Mouse (Mus musculus) left cerebral cortex, adult 18-20 months (tissue): Measurements from ENCODE around the gene Inafm1. TPM values are rescaled to one million over a fixed set of nuclear protein-coding genes. Genes with fewer than 3 reads are reported as not detected.
"Not testable (repeated sequence)": the region's sequence is repeated elsewhere in the genome, so short reads cannot be mapped to it uniquely, and the experiment has no call there.

ENCODE experiments used
- DNase-seq, 2 experiments: peaks; one replicate each; pipeline ENCODE4 v3.0.0; 2021 to 2022; ENCODE audit warnings: low spot score in 2 of 2, mixed read lengths in 1 of 2
- total RNA-seq, 2 experiments: library from RNA; stranded (reverse); gene quantifications; 2 replicates each; pipeline ENCODE4 v1.2.3; 2021

Gene Inafm1
- total RNA-seq, 2 experiments from 2014 or later, result 38.0 to 39.7 TPM

DNA sequence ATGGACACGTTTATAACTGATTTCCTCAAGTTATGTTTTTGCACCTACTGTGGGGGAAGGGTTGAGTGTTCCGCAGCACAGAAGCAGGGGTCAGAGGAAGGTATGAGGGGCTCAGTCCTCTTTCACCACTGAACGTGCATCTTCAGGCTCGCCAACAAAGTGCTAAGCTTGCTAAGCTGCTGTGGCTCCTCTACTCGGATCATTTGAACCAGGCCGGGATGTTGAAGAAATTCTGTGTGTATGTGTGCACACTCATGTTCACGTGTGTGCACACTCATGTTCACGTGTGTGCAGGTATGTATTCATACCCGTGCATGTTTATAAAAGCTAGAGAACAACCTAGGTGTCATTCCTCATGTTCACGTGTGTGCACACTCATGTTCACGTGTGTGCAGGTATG lies 7.6 kb downstream of the Inafm1 start:
- no peak for DNase-seq

DNA sequence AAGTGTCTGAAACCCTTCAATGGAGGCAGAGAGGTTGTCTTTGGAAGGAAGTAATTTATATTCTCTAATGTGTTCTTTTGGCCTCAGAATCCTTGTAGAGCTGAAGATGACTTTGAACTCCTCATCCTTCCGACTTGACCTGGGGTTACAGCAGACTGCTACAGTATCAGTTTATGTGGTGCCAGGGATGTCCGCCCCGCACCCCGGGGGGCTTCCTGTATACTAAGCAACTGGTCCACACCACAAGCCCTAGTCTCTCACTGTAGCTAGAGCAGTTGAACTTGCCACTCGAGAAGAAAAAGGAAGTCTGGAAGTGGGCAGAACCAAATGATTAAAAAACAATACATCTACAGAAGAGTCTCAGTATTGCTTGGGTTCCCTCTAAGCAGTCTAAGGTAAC lies 9.6 kb downstream of the Inafm1 start:
- no peak for DNase-seq

DNA sequence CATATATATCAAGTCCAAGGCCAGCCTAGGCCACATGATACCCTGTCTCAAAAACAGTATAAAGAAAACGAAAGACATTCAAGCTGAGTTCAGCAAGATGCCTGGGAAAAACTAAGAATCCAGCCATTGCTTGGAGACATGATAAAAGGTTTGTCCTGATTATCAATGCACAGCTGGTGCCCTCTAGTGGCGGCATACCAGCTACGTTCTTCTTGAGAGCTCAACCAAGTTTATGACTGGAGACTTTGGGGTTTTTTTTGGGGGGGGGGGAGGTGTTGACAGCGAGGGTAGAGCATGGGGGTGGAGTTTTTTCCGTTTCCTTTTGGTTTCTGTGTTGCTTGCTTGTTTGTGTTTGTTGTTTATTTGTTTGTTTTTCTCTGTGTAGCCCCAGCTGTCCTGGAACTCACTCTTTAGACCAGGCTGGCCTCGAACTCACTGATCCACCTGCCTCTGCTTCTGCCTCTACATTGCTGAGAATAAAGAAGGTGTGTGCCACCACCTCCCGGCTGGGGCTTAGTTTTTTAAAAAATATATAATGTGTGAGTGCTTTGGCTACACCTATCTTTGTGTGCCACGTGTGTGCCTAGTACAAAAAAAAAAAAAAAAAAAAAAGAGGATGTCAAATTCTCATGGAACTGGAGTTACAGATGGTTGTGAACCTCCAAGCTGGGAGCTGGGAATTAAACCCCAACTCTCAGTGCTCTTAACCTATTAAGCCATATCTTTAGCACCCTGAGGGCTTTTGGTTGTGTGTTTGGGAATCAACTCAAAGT lies 10.2 kb downstream of the Inafm1 start:
- DNase-seq, result peak; percentile 78 to 87

DNA sequence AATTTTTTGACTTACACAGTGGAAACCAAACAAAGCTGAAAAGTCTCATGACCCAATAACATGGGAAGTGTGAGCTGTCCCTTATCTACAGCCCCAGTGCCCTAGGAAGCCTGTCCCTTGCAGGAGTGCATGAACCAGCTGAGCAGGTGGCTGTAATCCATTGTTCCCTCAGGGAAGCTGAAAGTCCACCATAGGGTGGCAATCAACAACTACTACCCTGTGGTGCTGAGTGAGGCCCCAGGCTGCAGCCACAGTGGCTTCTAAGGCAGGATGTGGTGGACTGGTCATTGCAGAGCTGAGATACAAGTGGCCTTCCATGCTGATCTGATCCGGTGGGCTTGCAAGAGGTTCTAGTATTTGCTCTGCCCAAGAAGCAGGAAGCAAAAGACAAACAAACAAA lies 12.3 kb downstream of the Inafm1 start:
- DNase-seq, result no peak

DNA sequence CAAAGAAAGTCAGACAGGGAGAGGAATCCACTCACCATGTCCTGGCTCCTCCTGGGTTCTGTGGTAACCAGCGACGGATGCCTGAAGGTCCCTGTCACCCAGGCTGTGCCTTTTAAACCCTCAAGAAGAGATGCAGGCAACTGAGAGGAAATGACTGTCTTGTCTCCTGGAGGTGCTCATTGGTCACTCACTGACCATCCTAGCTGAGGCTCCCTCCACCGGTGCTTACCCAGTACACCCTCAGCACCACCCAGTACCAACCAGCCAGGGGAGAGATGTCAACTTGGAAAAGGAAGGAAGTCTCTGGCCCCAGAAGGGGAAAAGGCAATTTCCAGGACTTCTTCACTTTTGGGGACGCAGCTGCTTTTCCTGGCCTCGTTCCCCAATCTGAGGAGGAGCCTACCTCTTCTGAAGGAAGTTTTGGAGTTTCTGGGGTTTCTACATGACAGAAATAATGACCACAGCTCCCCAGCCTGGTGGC lies 14.3 kb downstream of the Inafm1 start, which contains the start of gene C5ar1:
Gene C5ar1, minus strand, starts transcription at position 431 of the 481 bp plus-strand sequence.
- DNase-seq, result no peak

DNA sequence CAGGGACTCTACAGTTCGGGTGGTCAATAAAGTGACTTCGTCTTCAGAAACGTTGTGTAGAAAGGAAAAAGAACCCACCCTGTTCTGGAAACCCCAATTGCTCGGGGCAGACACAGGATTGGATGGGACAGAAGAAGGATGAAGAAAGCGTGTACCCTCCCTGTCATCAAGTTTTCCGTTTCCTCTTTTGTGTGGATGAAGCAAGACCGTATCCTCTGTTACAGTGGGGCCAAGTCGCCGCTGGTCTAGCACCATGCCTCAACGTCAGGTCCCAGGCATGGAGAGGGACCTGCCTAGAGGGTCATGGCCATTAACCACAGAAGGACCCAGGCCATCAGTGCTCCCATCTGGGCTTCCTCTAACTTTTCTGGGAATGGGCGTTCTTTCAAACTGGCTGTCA lies 15.6 kb downstream of the Inafm1 start:
- DNase-seq, result no peak

DNA sequence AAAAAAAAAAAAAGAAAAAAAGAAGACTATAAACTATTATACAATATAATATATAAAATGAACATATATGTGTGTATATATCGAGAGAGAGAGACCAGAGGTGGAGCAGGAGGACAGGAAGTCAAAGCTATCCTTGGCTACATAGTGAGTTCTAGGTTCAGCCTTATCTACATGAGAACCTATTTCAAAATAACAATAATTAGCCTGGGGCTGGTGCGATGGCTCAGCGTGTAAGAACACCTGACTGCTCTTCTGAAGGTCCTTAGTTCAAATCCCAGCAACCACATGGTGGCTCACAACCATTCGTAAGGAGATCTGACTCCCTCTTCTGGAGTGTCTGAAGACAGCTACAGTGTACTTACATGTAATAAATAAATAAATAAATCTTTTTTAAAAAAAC lies 17.5 kb downstream of the Inafm1 start:
- DNase-seq, result not testable (repeated sequence)

DNA sequence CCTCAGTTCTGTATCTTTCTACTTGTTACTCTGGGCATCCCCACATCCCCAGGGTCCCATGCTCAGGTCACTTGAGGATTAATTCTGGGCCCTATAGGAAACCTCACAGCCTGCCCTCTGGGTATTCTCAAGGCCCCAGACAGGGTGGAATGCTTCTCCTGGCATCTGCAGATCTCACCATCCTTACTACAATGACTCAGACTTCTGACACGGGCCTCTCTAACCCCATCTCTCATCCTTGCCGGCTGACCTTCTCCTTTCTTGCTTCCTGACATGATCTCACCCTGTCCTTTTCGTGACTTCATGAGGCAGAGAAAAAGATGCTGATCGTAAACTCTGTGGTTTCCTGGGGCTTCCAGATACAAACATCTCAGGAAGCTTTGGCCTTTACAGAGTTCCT lies 19.2 kb downstream of the Inafm1 start:
- no peak for DNase-seq

DNA sequence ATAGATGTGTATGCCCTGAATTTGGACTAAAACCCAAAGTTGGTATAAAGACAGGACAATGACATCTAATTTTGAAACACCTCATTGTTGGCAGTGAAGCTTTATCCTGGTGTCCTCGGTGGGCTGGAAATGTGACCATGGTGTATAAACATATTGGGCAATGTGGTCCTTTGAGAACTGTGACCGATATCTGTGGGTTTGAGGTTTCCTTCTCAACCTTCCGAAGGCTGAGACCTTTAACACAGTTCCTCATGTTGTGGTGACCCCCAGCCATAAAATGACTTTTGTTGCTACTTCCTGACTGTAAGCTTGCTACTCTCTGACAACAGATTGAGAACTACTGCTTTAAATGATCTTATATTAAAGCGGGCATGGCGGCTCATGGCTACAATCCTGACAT lies 22.7 kb downstream of the Inafm1 start:
- no peak for DNase-seq

DNA sequence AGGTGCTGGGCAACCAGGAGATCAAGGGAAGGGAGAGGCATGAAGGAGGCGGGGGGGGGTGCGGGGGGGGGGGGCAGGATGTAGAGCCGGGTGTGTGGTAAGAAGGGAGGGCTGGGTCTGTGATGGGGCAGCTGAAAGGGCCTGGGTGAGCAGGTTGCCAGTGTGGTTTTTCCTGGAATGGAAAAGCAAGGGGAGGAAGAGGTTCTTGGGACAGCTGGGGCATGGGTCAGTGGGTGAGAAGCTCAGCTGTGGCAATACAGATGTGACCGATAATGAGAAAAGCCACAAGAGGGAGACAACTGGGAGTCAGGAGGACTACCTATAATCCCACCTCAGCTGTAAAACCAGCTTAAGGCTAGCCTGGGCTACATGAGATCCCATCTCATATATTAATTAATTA lies 27.5 kb downstream of the Inafm1 start:
- no peak for DNase-seq

DNA sequence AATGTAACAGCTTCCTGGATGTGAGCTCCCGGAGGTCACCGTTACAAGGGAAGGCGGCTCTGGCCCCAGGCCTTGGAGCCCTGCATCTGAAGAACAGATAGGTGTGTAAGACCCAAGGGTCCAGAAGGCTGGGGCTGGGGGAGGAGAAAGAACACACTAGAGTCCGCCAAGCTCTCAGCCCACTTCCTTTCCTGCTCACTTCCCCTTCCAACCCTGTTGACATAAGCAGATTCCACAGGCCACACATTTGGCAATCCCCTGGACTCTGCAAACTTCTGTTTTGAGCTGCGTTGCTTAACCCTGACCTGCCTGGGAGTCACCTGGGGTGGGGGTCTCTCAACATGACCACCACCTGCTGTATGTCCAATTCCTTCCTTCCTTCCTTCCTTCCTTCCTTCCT lies 29.4 kb downstream of the Inafm1 start, which contains the start of gene C5ar2:
Gene C5ar2, minus strand, starts transcription at position 88 of the 400 bp plus-strand sequence.
- DNase-seq, result no peak

DNA sequence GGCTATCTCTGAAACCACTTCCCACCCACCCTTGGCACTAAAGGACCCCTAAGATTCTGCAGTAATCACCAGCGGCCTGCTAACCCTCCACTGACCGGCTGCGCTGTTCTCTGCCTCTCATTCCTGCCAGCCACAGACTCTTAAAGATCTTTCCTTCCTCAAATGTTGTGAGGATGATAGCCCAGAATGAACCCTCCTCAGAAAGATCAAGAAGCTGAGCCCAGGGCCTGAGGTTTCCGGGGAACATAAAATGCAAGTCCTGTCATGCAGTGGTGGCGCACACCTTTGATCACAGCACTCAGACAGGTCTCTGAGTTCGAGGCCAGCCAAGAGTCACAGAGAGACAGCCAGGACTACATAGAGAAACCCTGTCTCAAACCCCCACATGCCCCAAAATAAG lies 31.2 kb downstream of the Inafm1 start:
- no peak for DNase-seq

DNA sequence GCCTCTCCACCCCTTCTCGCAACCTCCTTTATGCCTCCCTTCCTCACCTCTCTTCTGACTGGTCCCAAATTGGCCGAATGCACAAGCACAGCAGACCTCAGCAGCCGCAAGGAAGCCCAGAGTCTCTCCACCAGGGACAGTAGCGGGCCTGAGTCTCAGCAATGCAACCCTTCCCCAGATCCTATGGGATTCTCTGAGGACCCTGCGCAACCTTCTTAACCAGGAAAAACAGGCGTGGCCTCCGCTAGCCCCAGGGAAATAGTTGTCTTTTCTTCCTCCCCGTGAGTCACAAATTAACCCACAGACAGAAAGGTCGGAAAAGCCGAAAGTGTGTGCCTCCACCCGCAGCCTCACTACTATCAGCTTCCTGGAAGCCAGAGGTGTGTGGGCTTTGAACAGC lies 31.6 kb downstream of the Inafm1 start:
- DNase-seq, result no peak

DNA sequence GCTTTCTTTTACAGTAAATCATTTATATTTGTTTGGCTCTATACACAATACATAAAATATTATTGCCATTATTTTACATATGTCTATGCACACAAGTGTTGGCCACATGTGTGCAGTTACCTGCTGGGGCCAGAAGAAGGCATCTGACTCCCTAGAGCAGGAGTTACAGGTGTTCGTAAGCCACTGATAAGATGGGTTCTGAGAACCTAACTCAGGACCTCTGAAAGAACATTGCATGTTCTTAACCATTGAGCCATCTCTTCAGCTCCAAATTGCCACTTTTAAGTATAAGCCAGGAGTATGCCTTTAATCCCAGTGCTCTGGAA lies 32.5 kb downstream of the Inafm1 start:
- no peak for DNase-seq

DNA sequence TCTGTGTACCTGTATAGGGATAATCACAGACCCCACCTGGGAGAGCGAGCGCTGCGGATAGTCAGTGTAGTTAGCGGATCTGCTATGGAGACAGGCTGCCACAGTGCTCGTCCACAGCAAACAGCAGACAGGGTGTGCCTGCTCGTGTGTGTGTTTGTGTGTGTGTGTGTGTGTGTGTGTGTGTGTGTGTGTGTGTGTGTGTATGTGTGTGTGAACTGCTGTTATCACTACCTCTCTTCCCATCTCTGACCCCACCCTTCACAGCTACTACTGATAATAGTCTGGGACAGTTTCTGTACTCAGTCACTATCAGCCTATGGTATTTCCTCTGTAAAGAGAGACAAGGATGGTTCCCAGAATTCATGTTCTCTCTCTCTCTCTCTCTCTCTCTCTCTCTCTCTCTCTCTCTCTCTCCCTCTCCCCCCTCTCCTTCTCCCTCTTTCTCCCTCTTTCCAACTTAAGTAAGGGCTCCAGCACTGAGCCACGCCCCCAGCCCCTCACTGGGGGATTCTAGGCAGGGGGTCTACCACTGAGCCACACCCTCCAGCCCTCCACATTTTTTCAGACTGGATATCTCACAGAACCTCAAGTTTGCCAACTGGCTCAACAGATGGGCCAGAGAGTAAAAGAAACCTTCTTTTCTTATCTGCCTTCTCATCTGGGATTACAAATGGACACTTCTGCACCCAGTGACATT lies 33.0 kb downstream of the Inafm1 start:
- no peak for DNase-seq

DNA sequence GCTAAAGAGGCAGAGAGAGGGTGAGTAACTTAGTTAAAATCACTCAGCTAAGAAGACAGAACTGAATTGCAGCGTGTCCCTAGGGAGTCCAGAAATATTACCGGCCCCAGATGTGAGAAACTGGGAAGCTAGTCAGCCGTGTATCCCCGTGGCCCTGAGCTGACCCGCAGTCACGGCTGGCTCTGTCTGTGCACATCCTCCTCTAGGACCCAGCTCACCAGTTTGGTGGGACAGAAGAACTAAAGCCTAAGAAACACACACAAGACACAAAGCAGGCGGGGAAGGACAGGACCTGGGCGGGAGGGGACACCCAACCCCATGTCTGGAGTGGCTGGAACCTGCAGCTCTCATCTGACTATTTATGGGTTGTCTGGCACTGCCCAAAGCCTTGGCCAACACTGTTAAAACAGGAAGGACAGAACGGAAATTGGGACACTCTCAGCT lies 33.8 kb downstream of the Inafm1 start:
- DNase-seq, result no peak

DNA sequence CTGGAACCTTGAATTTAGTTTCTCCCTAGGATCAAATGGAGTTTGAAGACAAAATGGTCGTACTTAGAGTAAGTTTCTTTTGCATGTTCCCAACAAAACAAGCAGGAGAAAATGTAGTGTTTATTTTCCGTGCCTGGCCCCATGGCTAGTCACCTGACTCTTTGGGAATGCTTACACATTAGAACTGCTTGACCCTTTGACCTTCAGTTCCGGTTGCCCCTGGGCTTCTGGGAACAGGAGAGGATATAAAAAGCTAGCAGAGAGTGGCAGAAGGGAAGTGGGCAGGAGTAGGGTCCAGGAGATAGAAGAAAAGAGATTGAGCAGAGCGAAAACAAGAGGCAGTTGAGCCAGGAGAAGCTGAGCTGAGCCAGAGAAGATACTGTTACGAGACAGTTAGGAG lies 43.5 kb downstream of the Inafm1 start:
- DNase-seq, result no peak

Other genes starting within 250 kb of the Inafm1 start
- 10 to 100 TPM; 11.8 to 13.9 TPM for gene Bicra, start 225.7 kb downstream of the Inafm1 start, total RNA-seq
- gene Zfp541, start 211.8 kb downstream of the Inafm1 start, total RNA-seq, result under 1 TPM; 0.66 to 0.70 TPM
- 100 to 1,000 TPM; 277 to 292 TPM for gene Napa, start 175.2 kb downstream of the Inafm1 start, total RNA-seq
- gene Kptn, start 153.7 kb downstream of the Inafm1 start, total RNA-seq, result 10 to 100 TPM; 34.9 to 35.1 TPM
- 100 to 1,000 TPM; 214 to 216 TPM for gene Slc8a2, start 143.8 kb downstream of the Inafm1 start, total RNA-seq
- gene Meis3, start 98.5 kb downstream of the Inafm1 start, total RNA-seq, result 10 to 100 TPM; 39.8 to 41.7 TPM
- gene Dhx34, start 51.6 kb downstream of the Inafm1 start, total RNA-seq, result 10 to 100 TPM; 11.3 to 13.4 TPM
- under 1 TPM; 0.58 to 0.73 TPM for gene C5ar2, start 29.5 kb downstream of the Inafm1 start, total RNA-seq
- 1 to 10 TPM; 1.2 to 2.4 TPM for gene C5ar1, start 14.1 kb downstream of the Inafm1 start, total RNA-seq
- 100 to 1,000 TPM in 1 of 2 experiments, 10 to 100 TPM in 1; 81.0 to 102 TPM for gene Ccdc9, start 13.2 kb upstream of the Inafm1 start, total RNA-seq
- 10 to 100 TPM in 1 of 2 experiments, 1 to 10 TPM in 1; 7.5 to 11.8 TPM for gene Bbc3, start 34.8 kb upstream of the Inafm1 start, total RNA-seq
- gene Sae1, start 114.2 kb upstream of the Inafm1 start, total RNA-seq, result 100 to 1,000 TPM; 114 to 119 TPM
- gene Zc3h4, start 127.3 kb upstream of the Inafm1 start, total RNA-seq, result 10 to 100 TPM; 52.7 to 60.7 TPM
- gene Tmem160, start 179.2 kb upstream of the Inafm1 start, total RNA-seq, result 10 to 100 TPM; 75.9 to 81.5 TPM
- gene Npas1, start 204.1 kb upstream of the Inafm1 start, total RNA-seq, result 10 to 100 TPM; 10.0 to 11.9 TPM